8 mouse cellular contexts compared by ENCODE assay signal in genomic region chr19:53310771-53311523, GRCm38 (mm10). TPM values are rescaled to one million over a fixed set of nuclear protein-coding genes. Genes with fewer than 3 reads are reported as not detected.
A peak's percentile ranks its signal among the peaks of the same experiment; 100 is the strongest.
DNase-seq lines count a peak whose midpoint lies in the region; ATAC-seq lines count a peak whose summit lies in the region.

No protein-coding gene starts in this region.

- intact Hi-C loops in left cerebral cortex, postnatal 36 days (cut with DNase I) = loop anchor here (2.0 to 5.0 kb wide), 3 partner anchors 56 to 169 kb away; partner anchors contain the start of gene Add3

- H3K4me2 ChIP-seq in embryonic facial prominence, embryonic 13.5 days = peak overlapping the region; percentile 91
- peak overlapping the region; percentile 82 for H3K4me2 ChIP-seq in heart, embryonic 16.5 days (ENCODE audit: low read depth, low read length)
- peak overlapping the region; percentile 87 for H3K4me2 ChIP-seq in midbrain, embryonic 14.5 days (ENCODE audit: low read length)

- under 1% methylated on average over 44 of the region's 48 CpGs for WGBS in embryonic facial prominence, embryonic 13.5 days
- 0% methylated on average over 43 of the region's 48 CpGs for whole genome bisulfite sequencing in heart, embryonic 16.5 days
- under 1% methylated on average over 48 of the region's 48 CpGs for WGBS in midbrain, embryonic 14.5 days

- no peak for ATAC-seq in embryonic facial prominence, embryonic 13.5 days (ENCODE audit: insufficient number of reproducible peaks, insufficient read depth, low FRiP score, low TSS enrichment, low read depth)
- no peak for ATAC-seq in heart, embryonic 16.5 days (replicated peaks; ENCODE audit: extremely low read depth, insufficient read depth, low FRiP score)
- no peak for ATAC-seq in midbrain, embryonic 14.5 days (ENCODE audit: low FRiP score, low TSS enrichment)

- H3K9ac ChIP-seq in embryonic facial prominence, embryonic 13.5 days = peak overlapping the region; percentile 94
- peak overlapping the region; percentile 89 for H3K9ac ChIP-seq in heart, embryonic 16.5 days (ENCODE audit: low read length)
- peak overlapping the region; percentile 83 for H3K9ac ChIP-seq in midbrain, embryonic 14.5 days (replicated peaks; ENCODE audit: low read length)

- DNase-seq in CD4-positive helper T cell, adult 2 months (ENCODE audit: low read depth, low spot score) = peak; percentile 68
- DNase-seq in R1 (ENCODE audit: low read depth, low spot score) = peak; percentile 55
- DNase-seq in left cerebral cortex, postnatal 36 days (ENCODE audit: low spot score in 2 of 2) = peak; percentile 41
- DNase-seq in midbrain, embryonic 14.5 days = peak; percentile 73
- DNase-seq in spleen, postnatal 36 days (ENCODE audit: low spot score in 2 of 2) = peak; percentile 41 to 52
- no peak for DNase-seq in frontal cortex, adult 2 months (ENCODE audit: extremely low spot score in 1 of 2, low spot score in 1 of 2)

- H3K27me3 ChIP-seq in embryonic facial prominence, embryonic 13.5 days = no peaks in the 10 kb centered on the region
- H3K27me3 ChIP-seq in heart, embryonic 16.5 days (ENCODE audit: control insufficient read depth, insufficient read depth, low read length) = no peaks in the 10 kb centered on the region
- no peaks in the 10 kb centered on the region for H3K27me3 ChIP-seq in midbrain, embryonic 14.5 days (ENCODE audit: control insufficient read depth, insufficient read depth, low read length)

- H3K36me3 ChIP-seq in embryonic facial prominence, embryonic 13.5 days = no peaks in the 10 kb centered on the region
- no peaks in the 10 kb centered on the region for H3K36me3 ChIP-seq in heart, embryonic 16.5 days (ENCODE audit: control insufficient read depth, insufficient read depth)
- no peaks in the 10 kb centered on the region for H3K36me3 ChIP-seq in midbrain, embryonic 14.5 days (ENCODE audit: control insufficient read depth, insufficient read depth, low read length)

- no peaks in the 10 kb centered on the region for H3K9me3 ChIP-seq in embryonic facial prominence, embryonic 13.5 days
- no peaks in the 10 kb centered on the region for H3K9me3 ChIP-seq in heart, embryonic 16.5 days (replicated peaks; ENCODE audit: control insufficient read depth, low read length)
- no peaks in the 10 kb centered on the region for H3K9me3 ChIP-seq in midbrain, embryonic 14.5 days (ENCODE audit: control insufficient read depth, low read length)

- peak overlapping the region; percentile 97 for H3K4me3 ChIP-seq in embryonic facial prominence, embryonic 13.5 days
- peak overlapping the region; percentile 93 for H3K4me3 ChIP-seq in heart, embryonic 16.5 days (ENCODE audit: low read length)
- H3K4me3 ChIP-seq in midbrain, embryonic 14.5 days (replicated peaks; ENCODE audit: low read depth, low read length) = peak overlapping the region; percentile 80

- peaks cover 34% of the 10 kb centered on the region for H3K4me1 ChIP-seq in embryonic facial prominence, embryonic 13.5 days
- peaks cover 17% of the 10 kb centered on the region for H3K4me1 ChIP-seq in heart, embryonic 16.5 days (ENCODE audit: control insufficient read depth, insufficient read depth, low read length)
- peaks cover 11% of the 10 kb centered on the region for H3K4me1 ChIP-seq in midbrain, embryonic 14.5 days (ENCODE audit: control insufficient read depth, insufficient read depth, low read length)

- H3K27ac ChIP-seq in embryonic facial prominence, embryonic 13.5 days = peak overlapping the region; percentile 98
- H3K27ac ChIP-seq in heart, embryonic 16.5 days (ENCODE audit: low read length) = peak overlapping the region; percentile 98
- H3K27ac ChIP-seq in midbrain, embryonic 14.5 days (replicated peaks; ENCODE audit: low read depth, low read length) = peak overlapping the region; percentile 95

RNA-seq across cellular contexts. Expression of gene Mxi1, which starts 0.6 kb away (rescaled TPM):
- polyA plus RNA-seq in embryonic facial prominence, embryonic 13.5 days (2015; fragmentation: Nextera tagmentation; extraction: Ambion mirVana) = 26.5 and 40.3 TPM in 2 replicates
- 28.7 and 40.7 TPM in 2 replicates for polyA plus RNA-seq in heart, embryonic 16.5 days (2015; fragmentation: Nextera tagmentation; extraction: Ambion mirVana)
- 10 to 100 TPM; 91.9 to 94.5 TPM for total RNA-seq in left cerebral cortex, postnatal 36 days (2021)
- polyA plus RNA-seq in midbrain, embryonic 14.5 days (2014; fragmentation: Nextera tagmentation; extraction: Ambion mirVana) = 51.0 and 59.3 TPM in 2 replicates
- polyA plus RNA-seq in frontal cortex, adult 2 months (2012; rRNA removed) = 76.6 and 85.8 TPM in 2 replicates

Comparison
In these comparisons a context has a peak if more than half of its experiments do, and no peak if none do; other contexts are left out.
1. DNase-seq: peak in CD4-positive helper T cell, adult 2 months (single experiment), R1 (single experiment), left cerebral cortex, postnatal 36 days (2 of 2), midbrain, embryonic 14.5 days (single experiment) and spleen, postnatal 36 days (2 of 2); none in frontal cortex, adult 2 months (0 of 2).
2. Peak in every context shown above with its lines, with median percentiles within 50 percentile points of each other: H3K27ac ChIP-seq, H3K4me2 ChIP-seq, H3K4me3 ChIP-seq and H3K9ac ChIP-seq.